Mouse (Mus musculus): ENCODE measurements around the gene Olfr91. TPM values are rescaled to one million over a fixed set of nuclear protein-coding genes. Genes with fewer than 3 reads are reported as not detected.

Gene Olfr91
- polyA plus RNA-seq, 1 experiment from 2014 or later: 0.13 TPM

GRCm38 (mm10) chr17:37081659-37082058 lies 16.4 kb downstream of the Olfr91 start:
- H3K27ac ChIP-seq (ENCODE audit: low read depth, low read length): no peak overlapping the region
- DNase-seq (ENCODE audit: low spot score) (no peak), ATAC-seq (replicated peaks; ENCODE audit: low FRiP score) (no peak)
- H3K9me3 ChIP-seq (ENCODE audit: control insufficient read depth, low read length): no peaks in the 10 kb centered on the region
- no peak overlapping the region for H3K9ac ChIP-seq (ENCODE audit: low read length)
- H3K4me1 ChIP-seq (replicated peaks; ENCODE audit: control insufficient read depth, insufficient read depth, low read length): peaks cover 5% of the 10 kb centered on the region; the same call in 1 of the 2 replicates
- no peaks in the 10 kb centered on the region for H3K36me3 ChIP-seq (ENCODE audit: control insufficient read depth, insufficient read depth, low read length)
- no peak overlapping the region for H3K4me3 ChIP-seq (ENCODE audit: low read depth, low read length)
- no peak overlapping the region for H3K4me2 ChIP-seq (ENCODE audit: low read depth, low read length, severe bottlenecking)
- 88% methylated on average over 4 of the region's 4 CpGs for WGBS
- H3K27me3 ChIP-seq (ENCODE audit: control insufficient read depth, insufficient read depth, low read length): no peaks in the 10 kb centered on the region

- H3K27ac ChIP-seq (ENCODE audit: low read depth, low read length): no peak overlapping the region
- H3K4me2 ChIP-seq (ENCODE audit: low read depth, low read length, severe bottlenecking): no peak overlapping the region
- no peak overlapping the region for H3K9ac ChIP-seq (ENCODE audit: low read length)
- ATAC-seq (replicated peaks; ENCODE audit: low FRiP score) (no peak), DNase-seq (ENCODE audit: low spot score) (no peak)
- no peaks in the 10 kb centered on the region for H3K27me3 ChIP-seq (ENCODE audit: control insufficient read depth, insufficient read depth, low read length)
- H3K36me3 ChIP-seq (ENCODE audit: control insufficient read depth, insufficient read depth, low read length): no peaks in the 10 kb centered on the region; the same call in 1 of the 2 replicates
- no peak overlapping the region for H3K4me3 ChIP-seq (ENCODE audit: low read depth, low read length)
- 19% methylated on average over 5 of the region's 5 CpGs for WGBS
- H3K9me3 ChIP-seq (ENCODE audit: control insufficient read depth, low read length): no peaks in the 10 kb centered on the region
- peaks cover 5% of the 10 kb centered on the region; the same call in 1 of the 2 replicates for H3K4me1 ChIP-seq (replicated peaks; ENCODE audit: control insufficient read depth, insufficient read depth, low read length)
Observed at GRCm38 (mm10) chr17:37080119-37080518, 18.0 kb downstream of the Olfr91 start.

- Histone ChIP-seq H3K9me3 (ENCODE audit: control insufficient read depth, low read length) (no peaks in the 10 kb centered on the region), H3K4me2 (ENCODE audit: low read depth, low read length, severe bottlenecking) (peak overlapping the region; percentile 20; the same call in 1 of the 2 replicates), H3K9ac (ENCODE audit: low read length) (0 out of 2 replicates have a peak overlapping the region, but pooled peaks have one; percentile 21), H3K4me1 (replicated peaks; ENCODE audit: control insufficient read depth, insufficient read depth, low read length) (peaks cover 5% of the 10 kb centered on the region; the same call in 1 of the 2 replicates), H3K27ac (ENCODE audit: low read depth, low read length) (peak overlapping the region; percentile 48; the same call in 1 of the 2 replicates), H3K27me3 (ENCODE audit: control insufficient read depth, insufficient read depth, low read length) (no peaks in the 10 kb centered on the region), H3K4me3 (ENCODE audit: low read depth, low read length) (no peak overlapping the region), H3K36me3 (ENCODE audit: control insufficient read depth, insufficient read depth, low read length) (no peaks in the 10 kb centered on the region; the same call in 1 of the 2 replicates)
- no peak for DNase-seq (ENCODE audit: low spot score)
- ATAC-seq (replicated peaks; ENCODE audit: low FRiP score): peak; percentile 67
- 4% methylated on average over 2 of the region's 2 CpGs for WGBS
Observed at GRCm38 (mm10) chr17:37078990-37079389, 19.1 kb downstream of the Olfr91 start.

GRCm38 (mm10) chr17:37078193-37078592 lies 19.9 kb downstream of the Olfr91 start:
- 7% methylated on average over 1 of the region's 1 CpGs for WGBS

GRCm38 (mm10) chr17:37075766-37076165 lies 22.3 kb downstream of the Olfr91 start:
- Histone ChIP-seq H3K9ac (ENCODE audit: low read length) (no peak overlapping the region), H3K36me3 (ENCODE audit: control insufficient read depth, insufficient read depth, low read length) (no peaks in the 10 kb centered on the region; the same call in 1 of the 2 replicates), H3K27ac (ENCODE audit: low read depth, low read length) (no peak overlapping the region), H3K27me3 (ENCODE audit: control insufficient read depth, insufficient read depth, low read length) (no peaks in the 10 kb centered on the region), H3K4me2 (ENCODE audit: low read depth, low read length, severe bottlenecking) (no peak overlapping the region), H3K9me3 (ENCODE audit: control insufficient read depth, low read length) (no peaks in the 10 kb centered on the region), H3K4me1 (replicated peaks; ENCODE audit: control insufficient read depth, insufficient read depth, low read length) (peaks cover 7% of the 10 kb centered on the region; the same call in 1 of the 2 replicates), H3K4me3 (ENCODE audit: low read depth, low read length) (no peak overlapping the region)
- WGBS: 94% methylated on average over 2 of the region's 2 CpGs
- no peak for ATAC-seq (replicated peaks; ENCODE audit: low FRiP score)
- no peak for DNase-seq (ENCODE audit: low spot score)

More at GRCm38 (mm10) chr17:37078193-37078592, 19.9 kb downstream of the Olfr91 start:
- H3K4me2 ChIP-seq (ENCODE audit: low read depth, low read length, severe bottlenecking): no peak overlapping the region
- no peak overlapping the region for H3K27ac ChIP-seq (ENCODE audit: low read depth, low read length)
- no peaks in the 10 kb centered on the region; the same call in 1 of the 2 replicates for H3K36me3 ChIP-seq (ENCODE audit: control insufficient read depth, insufficient read depth, low read length)
- H3K9ac ChIP-seq (ENCODE audit: low read length): no peak overlapping the region
- H3K4me3 ChIP-seq (ENCODE audit: low read depth, low read length): no peak overlapping the region
- no peak for ATAC-seq (replicated peaks; ENCODE audit: low FRiP score)
- no peaks in the 10 kb centered on the region for H3K27me3 ChIP-seq (ENCODE audit: control insufficient read depth, insufficient read depth, low read length)
- DNase-seq (ENCODE audit: low spot score): no peak
- H3K9me3 ChIP-seq (ENCODE audit: control insufficient read depth, low read length): no peaks in the 10 kb centered on the region
- peaks cover 5% of the 10 kb centered on the region; the same call in 1 of the 2 replicates for H3K4me1 ChIP-seq (replicated peaks; ENCODE audit: control insufficient read depth, insufficient read depth, low read length)

GRCm38 (mm10) chr17:37075181-37075580 lies 22.9 kb downstream of the Olfr91 start:
- no peak overlapping the region for H3K4me2 ChIP-seq (ENCODE audit: low read depth, low read length, severe bottlenecking)
- H3K36me3 ChIP-seq (ENCODE audit: control insufficient read depth, insufficient read depth, low read length): peaks cover 2% of the 10 kb centered on the region; the same call in 1 of the 2 replicates
- no peak for ATAC-seq (replicated peaks; ENCODE audit: low FRiP score)
- no peaks in the 10 kb centered on the region for H3K27me3 ChIP-seq (ENCODE audit: control insufficient read depth, insufficient read depth, low read length)
- WGBS: 85% methylated on average over 6 of the region's 6 CpGs
- H3K9ac ChIP-seq (ENCODE audit: low read length): no peak overlapping the region
- no peak overlapping the region for H3K27ac ChIP-seq (ENCODE audit: low read depth, low read length)
- no peaks in the 10 kb centered on the region for H3K9me3 ChIP-seq (ENCODE audit: control insufficient read depth, low read length)
- no peak for DNase-seq (ENCODE audit: low spot score)
- peaks cover 7% of the 10 kb centered on the region; the same call in 1 of the 2 replicates for H3K4me1 ChIP-seq (replicated peaks; ENCODE audit: control insufficient read depth, insufficient read depth, low read length)
- no peak overlapping the region for H3K4me3 ChIP-seq (ENCODE audit: low read depth, low read length)

GRCm38 (mm10) chr17:37072730-37073276 lies 25.3 kb downstream of the Olfr91 start:
- Histone ChIP-seq H3K4me3 (ENCODE audit: low read depth, low read length) (no peak overlapping the region), H3K9ac (ENCODE audit: low read length) (0 out of 2 replicates have a peak overlapping the region, but pooled peaks have one; percentile 20), H3K27me3 (ENCODE audit: control insufficient read depth, insufficient read depth, low read length) (no peaks in the 10 kb centered on the region), H3K27ac (ENCODE audit: low read depth, low read length) (peak overlapping the region; percentile 46; the same call in 1 of the 2 replicates), H3K36me3 (ENCODE audit: control insufficient read depth, insufficient read depth, low read length) (peaks cover 4% of the 10 kb centered on the region; the same call in 1 of the 2 replicates), H3K4me1 (replicated peaks; ENCODE audit: control insufficient read depth, insufficient read depth, low read length) (peaks cover 2% of the 10 kb centered on the region; the same call in 1 of the 2 replicates), H3K9me3 (ENCODE audit: control insufficient read depth, low read length) (no peaks in the 10 kb centered on the region), H3K4me2 (ENCODE audit: low read depth, low read length, severe bottlenecking) (no peak overlapping the region)
- ATAC-seq (replicated peaks; ENCODE audit: low FRiP score) (peak; percentile 25; the same call in 1 of the 2 replicates), DNase-seq (ENCODE audit: low spot score) (no peak)
- WGBS: 43% methylated on average over 11 of the region's 11 CpGs

- Histone ChIP-seq H3K4me1 (replicated peaks; ENCODE audit: control insufficient read depth, insufficient read depth, low read length) (peaks cover 2% of the 10 kb centered on the region; the same call in 1 of the 2 replicates), H3K27ac (ENCODE audit: low read depth, low read length) (peak overlapping the region; percentile 46; the same call in 1 of the 2 replicates), H3K4me2 (ENCODE audit: low read depth, low read length, severe bottlenecking) (no peak overlapping the region), H3K27me3 (ENCODE audit: control insufficient read depth, insufficient read depth, low read length) (no peaks in the 10 kb centered on the region), H3K36me3 (ENCODE audit: control insufficient read depth, insufficient read depth, low read length) (peaks cover 4% of the 10 kb centered on the region; the same call in 1 of the 2 replicates), H3K4me3 (ENCODE audit: low read depth, low read length) (no peak overlapping the region), H3K9me3 (ENCODE audit: control insufficient read depth, low read length) (no peaks in the 10 kb centered on the region), H3K9ac (ENCODE audit: low read length) (peak overlapping the region; percentile 32; the same call in 1 of the 2 replicates)
- DNase-seq (ENCODE audit: low spot score) (no peak), ATAC-seq (replicated peaks; ENCODE audit: low FRiP score) (0 out of 2 replicates have a peak, but pooled peaks have one; percentile 38)
- 61% methylated on average over 12 of the region's 12 CpGs for WGBS
Observed at GRCm38 (mm10) chr17:37072080-37072729, 25.9 kb downstream of the Olfr91 start.
